Mouse (Mus musculus) kidney, adult 18-20 months (tissue): ENCODE data around the gene Accs.

ENCODE experiments used
- DNase-seq: peaks from one replicate; pipeline ENCODE4 v3.0.0; 2021

The Accs gene

GRCm38 (mm10) chr2:93791516-93792499 lies 57.9 kb downstream of the Accs start:
- peak; percentile 77 for DNase-seq

GRCm38 (mm10) chr2:93790798-93791345 lies 58.9 kb downstream of the Accs start:
- no peak for DNase-seq

- no peak for DNase-seq
Measured at GRCm38 (mm10) chr2:93788557-93788956, 61.2 kb downstream of the Accs start.

- peak; percentile 80 for DNase-seq
Measured at GRCm38 (mm10) chr2:93786175-93786574, 63.6 kb downstream of the Accs start.

- no peak for DNase-seq
Measured at GRCm38 (mm10) chr2:93785432-93785798, 64.3 kb downstream of the Accs start.

GRCm38 (mm10) chr2:93784721-93785431 lies 64.9 kb downstream of the Accs start:
- no peak for DNase-seq

GRCm38 (mm10) chr2:93783926-93784539 lies 65.7 kb downstream of the Accs start:
- no peak for DNase-seq
